ENCODE assay signal across 8 mouse cellular contexts in the genomic region with DNA sequence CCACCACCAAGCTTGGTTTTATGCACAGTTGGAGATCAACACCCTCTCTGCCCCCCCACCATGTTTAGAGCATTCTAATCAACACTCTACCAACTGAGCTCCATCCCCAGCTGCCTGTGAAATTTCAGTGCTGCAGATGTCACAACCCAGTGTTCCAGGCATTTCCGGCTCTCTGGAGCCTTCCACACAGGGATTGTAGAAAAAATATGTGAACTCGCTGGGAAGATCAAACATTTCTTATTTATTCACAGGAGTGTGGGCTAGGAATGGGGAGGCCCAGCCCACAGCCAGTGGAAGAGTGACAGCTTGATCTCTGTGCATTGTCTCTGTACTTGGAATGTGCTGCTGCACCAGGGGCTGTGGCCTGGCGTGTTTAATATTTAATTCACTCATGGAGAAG. TPM values are rescaled to one million over a fixed set of nuclear protein-coding genes. Genes with fewer than 3 reads are reported as not detected.
DNase-seq lines count a peak whose midpoint lies in the region; ATAC-seq lines count a peak whose summit lies in the region.

No protein-coding gene starts in this region.

- no peak for ATAC-seq in lung, embryonic 16.5 days (ENCODE audit: low read depth)
- no peak for ATAC-seq in activated CD4-positive, CD25-positive, alpha-beta regulatory T cell, adult 4 months
- no peak for ATAC-seq in CD4-positive, CD25-positive, alpha-beta regulatory T cell, adult 4 months

- no peak overlapping the region for H3K9ac ChIP-seq in lung, embryonic 16.5 days (ENCODE audit: low read length)

- H3K27me3 ChIP-seq in lung, embryonic 16.5 days (ENCODE audit: control insufficient read depth, insufficient read depth, low read depth, low read length) = no peaks in the 10 kb centered on the region

- peaks cover 26% of the 10 kb centered on the region for H3K4me1 ChIP-seq in lung, embryonic 16.5 days (replicated peaks; ENCODE audit: control insufficient read depth, insufficient read depth, low read length)

- peak; percentile 27 for DNase-seq in cerebellum, adult 9-10 months
- DNase-seq in cerebellum, adult 9-11 months = no peak
- no peak for DNase-seq in lung, postnatal 14 days
- DNase-seq in kidney, postnatal 10 days = peak; percentile 26
- DNase-seq in retina, postnatal 1 day = peak; percentile 27

- H3K4me3 ChIP-seq in lung, embryonic 16.5 days (ENCODE audit: low read length) = peak overlapping the region; percentile 1; the same call in 1 of the 2 replicates

- H3K4me2 ChIP-seq in lung, embryonic 16.5 days (ENCODE audit: low read depth, low read length) = peak overlapping the region; percentile 26

- 23% methylated on average over 3 of the region's 3 CpGs for WGBS in lung, embryonic 16.5 days

- H3K27ac ChIP-seq in lung, embryonic 16.5 days (ENCODE audit: low read length) = peak overlapping the region; percentile 1

- peaks cover 2% of the 10 kb centered on the region; the same call in 1 of the 2 replicates for H3K9me3 ChIP-seq in lung, embryonic 16.5 days (ENCODE audit: control insufficient read depth, low read length)

- H3K36me3 ChIP-seq in lung, embryonic 16.5 days (ENCODE audit: control insufficient read depth, insufficient read depth, low read length) = peaks cover 7% of the 10 kb centered on the region; the same call in 1 of the 2 replicates

RNA-seq across cellular contexts. Expression of a gene that starts 3.8 kb away (rescaled TPM):
- polyA plus RNA-seq in lung, embryonic 16.5 days (2015; fragmentation: Nextera tagmentation; extraction: Ambion mirVana) = 11.6 and 12.8 TPM in 2 replicates
- 1 to 10 TPM; 1.8 to 3.7 TPM for polyA plus RNA-seq in activated CD4-positive, CD25-positive, alpha-beta regulatory T cell, adult 4 months (2017; shearing (Covaris generic))
- polyA plus RNA-seq in CD4-positive, CD25-positive, alpha-beta regulatory T cell, adult 4 months (2017; shearing (Covaris generic)) = 1 to 10 TPM; 2.6 to 3.3 TPM

RNA-seq across cellular contexts. Expression of a gene that starts 57.9 kb away (rescaled TPM):
- polyA plus RNA-seq in lung, embryonic 16.5 days (2015; fragmentation: Nextera tagmentation; extraction: Ambion mirVana) = 17.3 and 19.4 TPM in 2 replicates
- polyA plus RNA-seq in activated CD4-positive, CD25-positive, alpha-beta regulatory T cell, adult 4 months (2017; shearing (Covaris generic)) = 10 to 100 TPM; 41.4 to 45.4 TPM
- 10 to 100 TPM; 55.6 to 64.8 TPM for polyA plus RNA-seq in CD4-positive, CD25-positive, alpha-beta regulatory T cell, adult 4 months (2017; shearing (Covaris generic))

RNA-seq across cellular contexts. Expression of a gene that starts 59.0 kb away (rescaled TPM):
- 62.6 and 66.1 TPM in 2 replicates for polyA plus RNA-seq in lung, embryonic 16.5 days (2015; fragmentation: Nextera tagmentation; extraction: Ambion mirVana)
- 10 to 100 TPM; 51.4 to 65.5 TPM for polyA plus RNA-seq in activated CD4-positive, CD25-positive, alpha-beta regulatory T cell, adult 4 months (2017; shearing (Covaris generic))
- 10 to 100 TPM; 43.1 to 54.8 TPM for polyA plus RNA-seq in CD4-positive, CD25-positive, alpha-beta regulatory T cell, adult 4 months (2017; shearing (Covaris generic))

Comparison
In these comparisons a context has a peak if more than half of its experiments do, and no peak if none do; other contexts are left out.
1. DNase-seq: peak in cerebellum, adult 9-10 months (single experiment), kidney, postnatal 10 days (single experiment) and retina, postnatal 1 day (single experiment); none in cerebellum, adult 9-11 months (single experiment) and lung, postnatal 14 days (single experiment).